Mouse (Mus musculus) ES-E14 (cell line): Measurements from ENCODE around the gene Olfr1255. TPM values are rescaled to one million over a fixed set of nuclear protein-coding genes. Genes with fewer than 3 reads are reported as not detected.

Experiments used
- DNase-seq: peaks from one replicate; pipeline ENCODE4 v3.0.0-alpha.2; 2013; ENCODE audit warnings: low read depth, low spot score
- H3K27ac ChIP-seq: 2 replicates; pipeline ENCODE4 v1.5.1; 2012; ENCODE audit warnings: low read depth, mild to moderate bottlenecking, low read length, moderate library complexity, mixed read lengths; ENCODE audit not compliant: poor library complexity, insufficient read depth, severe bottlenecking
- H3K36me3 ChIP-seq: 2 replicates; pipeline ENCODE4 v1.6.1; 2012; ENCODE audit warnings: mild to moderate bottlenecking, low read length, moderate library complexity, mixed read lengths; ENCODE audit not compliant: control insufficient read depth, poor library complexity, insufficient read depth, severe bottlenecking
- H3K4me1 ChIP-seq, 2 experiments: fragments of 150-350 bp in 1 of 2; sonication (generic) in 1 of 2; 2 replicates each; pipeline ENCODE4 v1.6.1; 2012; ENCODE audit warnings: low read length in 2 of 2, mild to moderate bottlenecking in 1 of 2, mixed read lengths in 1 of 2; ENCODE audit not compliant: control insufficient read depth in 2 of 2, insufficient read depth in 2 of 2, poor library complexity in 1 of 2
- H3K4me3 ChIP-seq, 2 experiments: fragments of 150-350 bp in 1 of 2; sonication (generic) in 1 of 2; 2 replicates each; pipeline ENCODE4 v1.5.1; 2012; ENCODE audit warnings: low read length in 2 of 2, low read depth in 1 of 2, mild to moderate bottlenecking in 1 of 2, mixed read lengths in 1 of 2; ENCODE audit not compliant: insufficient read depth in 1 of 2, poor library complexity in 1 of 2, severe bottlenecking in 1 of 2
- H3K9ac ChIP-seq: 2 replicates; pipeline ENCODE4 v1.6.1; 2012; ENCODE audit warnings: low read depth, mild to moderate bottlenecking, low read length, mixed read lengths; ENCODE audit not compliant: poor library complexity, insufficient read depth, severe bottlenecking
- H3K9me3 ChIP-seq: fragments of 150-350 bp; sonication (generic); 2 replicates; pipeline ENCODE4 v1.6.1; 2012; ENCODE audit warnings: low read depth, mild to moderate bottlenecking, low read length; ENCODE audit not compliant: control insufficient read depth, insufficient read depth
- CHD2 ChIP-seq: IDR thresholded peaks from 2 replicates; pipeline ENCODE4 v1.6.1; 2014; ENCODE audit warnings: mild to moderate bottlenecking, low read depth, low read length, inconsistent platforms
- HCFC1 ChIP-seq: IDR thresholded peaks from 2 replicates; pipeline ENCODE4 v1.6.1; 2012; ENCODE audit warnings: low read length, inconsistent platforms, borderline replicate concordance; ENCODE audit not compliant: insufficient read depth
- MAFK ChIP-seq: IDR thresholded peaks from 2 replicates; pipeline ENCODE4 v1.6.1; 2014; ENCODE audit warnings: mild to moderate bottlenecking, low read depth, low read length, inconsistent platforms; ENCODE audit not compliant: insufficient read depth
- ZC3H11A ChIP-seq: IDR thresholded peaks from 2 replicates; pipeline ENCODE4 v1.6.1; 2012; ENCODE audit warnings: low read depth, mild to moderate bottlenecking, inconsistent platforms, low read length, borderline replicate concordance
- ZNF384 ChIP-seq: IDR thresholded peaks from 2 replicates; pipeline ENCODE4 v1.6.1; 2012; ENCODE audit warnings: low read depth, low read length, inconsistent platforms
- in situ Hi-C, 2 experiments: fragments of 600-800 bp; cut with MboI; formaldehyde crosslinking; loops; one replicate each; pipeline ENCODE4 v1.15.1; 2025; ENCODE audit warnings: low sequenced_read_pairs in 2 of 2, inconsistent platforms in 1 of 2; ENCODE audit not compliant: unreplicated experiment in 2 of 2
- total RNA-seq: library from RNA; depleted of rRNA; stranded (reverse); fragments of 300-350 nt; gene quantifications from 2 replicates; pipeline ENCODE4 v1.2.3, GENCODE M21; 2012; rRNA removed

The Olfr1255 gene
- total RNA-seq = not detected in 2 replicates

DNA sequence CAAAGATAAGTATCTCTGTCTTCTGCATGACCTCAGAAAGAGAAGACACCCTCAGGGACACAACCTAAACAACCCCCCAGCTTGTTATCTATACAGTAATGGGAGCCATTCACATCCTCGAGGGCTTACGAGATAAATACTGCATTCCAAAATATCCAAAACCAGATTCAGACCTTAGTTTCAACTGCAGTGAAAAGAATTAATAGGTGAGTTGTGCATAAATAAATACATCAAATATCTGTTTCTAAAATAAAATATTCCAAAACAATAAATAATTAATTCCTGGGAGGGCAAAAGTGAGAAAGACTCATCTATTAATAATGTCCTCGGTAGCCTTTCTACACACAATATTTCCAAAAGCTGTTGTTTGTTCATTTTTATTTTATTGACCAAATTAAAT lies at the start of gene Olfr1255:
TSS of gene Olfr1255 (plus strand) at position 301 of the 400 bp plus-strand sequence.
- no peaks in the 10 kb centered on the region for H3K36me3 ChIP-seq
- TF ChIP-seq CHD2 (no peak), ZNF384 (no peak), MAFK (no peak), ZC3H11A (no peak), HCFC1 (no peak)
- DNase-seq = no peak
- in situ Hi-C loops = no loop called here
- no peak within 1 kb of the TSS for H3K27ac ChIP-seq
- H3K4me1 ChIP-seq = no peaks in the 10 kb centered on the region
- no peak within 1 kb of the TSS for H3K4me3 ChIP-seq
- H3K9ac ChIP-seq = no peak within 1 kb of the TSS
- H3K9me3 ChIP-seq = no peaks in the 10 kb centered on the region

DNA sequence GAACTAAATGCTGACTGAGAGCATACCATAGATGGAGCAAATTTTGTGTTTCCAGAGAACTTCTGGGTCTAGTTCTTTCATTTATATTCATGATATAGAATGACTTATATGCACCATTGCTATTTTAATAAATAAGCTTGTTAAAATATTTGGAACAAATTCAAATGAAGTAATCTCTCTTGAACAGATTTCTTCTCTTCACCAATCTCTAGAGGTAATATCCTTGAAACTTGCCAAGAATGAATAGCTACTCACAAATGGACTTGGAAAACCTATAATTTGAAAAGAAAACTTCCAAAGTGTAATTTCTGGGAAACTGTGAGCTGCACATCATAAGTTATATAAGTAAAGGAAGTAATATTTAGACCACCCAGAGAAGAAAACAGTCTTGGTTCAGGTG lies 18.3 kb upstream of the Olfr1255 start, which contains the start of gene Olfr1254:
TSS of gene Olfr1254 (minus strand) at position 101 of the 400 bp plus-strand sequence.
- in situ Hi-C loops = no loop called here
- Histone ChIP-seq H3K36me3 (no peaks in the 10 kb centered on the region), H3K9me3 (no peaks in the 10 kb centered on the region), H3K4me3 (no peak within 1 kb of the TSS), H3K27ac (no peak within 1 kb of the TSS), H3K4me1 (no peaks in the 10 kb centered on the region), H3K9ac (no peak within 1 kb of the TSS)
- no peak for DNase-seq
- TF ChIP-seq HCFC1 (no peak), MAFK (no peak), CHD2 (no peak), ZC3H11A (no peak), ZNF384 (no peak)

DNA sequence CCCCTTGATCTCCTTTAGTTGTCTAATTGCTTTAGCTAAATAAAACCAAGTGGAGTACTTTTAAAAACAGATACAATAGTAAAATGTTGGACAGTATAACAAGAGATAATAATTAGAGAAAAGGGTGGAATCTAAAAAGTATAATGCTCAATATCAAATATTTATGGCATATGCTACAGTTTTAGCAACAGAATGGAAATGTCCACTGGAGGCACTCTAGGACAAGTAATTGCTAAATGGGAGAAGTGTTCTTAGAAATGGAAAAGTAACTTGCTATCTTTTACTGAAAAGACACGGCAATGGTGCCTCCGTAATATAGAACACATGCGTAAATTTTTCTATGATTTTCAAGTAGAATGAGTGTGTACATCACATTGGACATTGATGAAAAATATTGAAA lies 12.3 kb upstream of the Olfr1255 start:
- no peak for DNase-seq
- H3K36me3 ChIP-seq = no peaks in the 10 kb centered on the region
- TF ChIP-seq MAFK = no peak
- TF ChIP-seq HCFC1 = no peak
- TF ChIP-seq CHD2 = no peak
- no peak for TF ChIP-seq ZC3H11A
- TF ChIP-seq ZNF384 = no peak
- no peak overlapping the region for H3K27ac ChIP-seq
- no peak overlapping the region for H3K9ac ChIP-seq
- no peaks in the 10 kb centered on the region for H3K4me1 ChIP-seq
- no peaks in the 10 kb centered on the region for H3K9me3 ChIP-seq
- no peak overlapping the region for H3K4me3 ChIP-seq
- in situ Hi-C loops = no loop called here

DNA sequence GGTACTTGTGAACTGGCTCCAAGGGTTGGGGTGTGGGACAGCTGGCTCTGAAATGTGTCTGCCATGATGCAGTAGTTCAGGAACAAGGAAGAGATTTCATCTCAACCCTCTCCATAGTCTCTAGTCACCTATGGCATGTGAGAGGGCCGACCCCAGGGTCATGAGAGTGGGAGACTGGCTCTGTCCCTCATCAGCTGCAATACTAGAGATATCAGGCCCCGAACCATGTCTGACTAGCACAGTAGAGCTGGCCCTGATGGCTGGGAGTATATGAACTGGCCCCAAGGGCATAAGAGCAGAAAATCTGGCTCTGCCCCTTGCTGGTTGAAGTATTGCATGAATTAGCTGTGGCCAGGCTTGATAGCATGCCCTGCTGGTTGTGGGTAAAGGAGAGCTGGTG lies 1.1 kb upstream of the Olfr1255 start:
- H3K9ac ChIP-seq = no peak overlapping the region
- in situ Hi-C loops = no loop called here
- H3K27ac ChIP-seq = no peak overlapping the region
- H3K4me3 ChIP-seq = no peak overlapping the region
- TF ChIP-seq ZNF384 = no peak
- no peak for TF ChIP-seq HCFC1
- no peak for TF ChIP-seq ZC3H11A
- no peak for TF ChIP-seq MAFK
- no peaks in the 10 kb centered on the region for H3K36me3 ChIP-seq
- no peaks in the 10 kb centered on the region for H3K4me1 ChIP-seq
- no peaks in the 10 kb centered on the region for H3K9me3 ChIP-seq
- DNase-seq = no peak

DNA sequence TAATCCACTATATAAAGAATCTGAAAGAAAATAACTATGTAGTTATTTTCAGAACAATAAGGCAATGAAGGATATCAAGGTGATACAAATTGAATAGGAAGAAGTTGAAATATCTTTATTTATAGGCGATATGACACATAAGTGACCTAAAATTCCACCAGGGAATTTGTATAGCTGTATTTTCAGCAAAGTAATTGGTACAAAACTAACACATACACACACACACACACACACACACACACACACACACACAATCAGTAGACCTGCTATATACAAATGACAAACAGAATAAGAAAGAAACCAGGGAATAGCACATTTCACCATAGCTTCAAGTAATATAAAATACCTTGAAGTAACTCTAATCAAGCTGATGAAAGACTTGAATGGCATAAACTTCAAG lies 8.4 kb downstream of the Olfr1255 start:
- H3K9ac ChIP-seq = no peak overlapping the region

More for the DNA sequence above, 8.4 kb downstream of the Olfr1255 start:
- no peak for DNase-seq
- in situ Hi-C loops = no loop called here
- Histone ChIP-seq H3K4me1 (no peaks in the 10 kb centered on the region), H3K4me3 (no peak overlapping the region), H3K27ac (no peak overlapping the region), H3K9me3 (no peaks in the 10 kb centered on the region), H3K36me3 (no peaks in the 10 kb centered on the region)
- no peak for TF ChIP-seq ZC3H11A
- no peak for TF ChIP-seq CHD2
- no peak for TF ChIP-seq ZNF384
- no peak for TF ChIP-seq HCFC1
- TF ChIP-seq MAFK = no peak
